Mouse (Mus musculus): ENCODE measurements around the gene Qrsl1.

DNA sequence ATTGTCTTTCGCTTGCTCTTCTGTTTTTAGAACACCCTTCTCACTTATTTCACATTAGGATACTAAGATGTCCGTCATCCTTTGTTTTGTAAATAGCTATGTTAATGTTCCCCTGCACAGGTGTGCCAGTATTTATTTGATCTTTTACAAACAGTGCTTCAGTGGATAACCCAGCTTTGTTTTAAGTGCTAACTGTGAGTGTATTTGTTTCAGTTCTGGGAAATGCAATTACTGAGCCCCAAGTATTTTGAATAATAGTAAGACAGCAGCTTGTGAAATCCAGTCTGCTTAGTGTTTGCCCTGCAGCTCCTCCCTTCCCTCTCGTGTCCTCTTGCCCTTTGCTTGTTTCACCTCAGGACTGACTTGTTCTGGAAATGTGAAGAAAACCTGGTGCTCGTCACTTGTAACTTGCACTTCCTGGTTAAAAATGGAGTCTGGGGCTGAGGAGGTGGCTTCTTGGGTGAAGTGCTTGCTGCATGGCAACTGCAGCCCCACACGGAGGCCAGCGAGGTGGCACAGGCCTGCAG, 37.7 kb upstream of the Qrsl1 start:
- TF ChIP-seq CTCF (IDR thresholded peaks at IDR 0.05; ENCODE audit: low read depth), result no peak
- no peak for TF ChIP-seq EP300 (optimal IDR thresholded peaks at IDR 0.05)

All from stomach, postnatal 0 days (tissue).